In genomic region chr2:31191765-31192164, GRCm38 (mm10) we compare ENCODE assay signal across 14 mouse cellular contexts. TPM values are rescaled to one million over a fixed set of nuclear protein-coding genes. Genes with fewer than 3 reads are reported as not detected.
"Had no signal": no experiment of that assay in that cellular context is flagged by ENCODE, and none has a peak within 500 bp of the region (broad histone marks: within the 10 kb centered on the region; RNA-seq: fewer than 3 reads in every experiment).

No protein-coding gene starts in this region.

- H3K4me1 ChIP-seq: limb, embryonic 13.5 days; midbrain, embryonic 13.5 days; neural tube, embryonic 12.5 days; stomach, embryonic 15.5 days had no signal

- DNase-seq: kidney, postnatal 36 days; left cerebral cortex, postnatal 4 days; lung, adult 18-20 months; lung, postnatal 36 days; right cerebral cortex, postnatal 14 days; thymus, adult 2 months; thymus, postnatal 25 days had no signal

- H3K9ac ChIP-seq: limb, embryonic 13.5 days; liver, embryonic 14.5 days; midbrain, embryonic 13.5 days; neural tube, embryonic 12.5 days; stomach, embryonic 15.5 days had no signal

- ATAC-seq: midbrain, embryonic 13.5 days had no signal

- H3K27me3 ChIP-seq: limb, embryonic 13.5 days; midbrain, embryonic 13.5 days; neural tube, embryonic 12.5 days; stomach, embryonic 15.5 days had no signal

- H3K4me2 ChIP-seq: limb, embryonic 13.5 days; midbrain, embryonic 13.5 days; neural tube, embryonic 12.5 days; stomach, embryonic 15.5 days had no signal

- H3K9me3 ChIP-seq: limb, embryonic 13.5 days; midbrain, embryonic 13.5 days; neural tube, embryonic 12.5 days; stomach, embryonic 15.5 days had no signal

- H3K4me3 ChIP-seq: limb, embryonic 13.5 days; midbrain, embryonic 13.5 days; neural tube, embryonic 12.5 days; stomach, embryonic 15.5 days had no signal

- H3K27ac ChIP-seq: kidney, postnatal 0 days; limb, embryonic 13.5 days; liver, embryonic 14.5 days; midbrain, embryonic 13.5 days; neural tube, embryonic 12.5 days; stomach, embryonic 15.5 days had no signal

RNA-seq across cellular contexts. Expression of gene Ncs1, which starts 53.9 kb away (rescaled TPM):
- total RNA-seq: neutrophil, adult 5-6 weeks had no signal
